Mouse (Mus musculus) c-Kit-negative CD71-positive TER-119-positive erythroid progenitor cells, embryonic 14.5 days (primary cell): ENCODE results near the gene Gm49711.

Experiments used
- DNase-seq: peaks from one replicate; pipeline ENCODE4 v3.0.0-alpha.2; 2013; ENCODE audit warnings: low read depth, low spot score

Gm49711 gene

DNA sequence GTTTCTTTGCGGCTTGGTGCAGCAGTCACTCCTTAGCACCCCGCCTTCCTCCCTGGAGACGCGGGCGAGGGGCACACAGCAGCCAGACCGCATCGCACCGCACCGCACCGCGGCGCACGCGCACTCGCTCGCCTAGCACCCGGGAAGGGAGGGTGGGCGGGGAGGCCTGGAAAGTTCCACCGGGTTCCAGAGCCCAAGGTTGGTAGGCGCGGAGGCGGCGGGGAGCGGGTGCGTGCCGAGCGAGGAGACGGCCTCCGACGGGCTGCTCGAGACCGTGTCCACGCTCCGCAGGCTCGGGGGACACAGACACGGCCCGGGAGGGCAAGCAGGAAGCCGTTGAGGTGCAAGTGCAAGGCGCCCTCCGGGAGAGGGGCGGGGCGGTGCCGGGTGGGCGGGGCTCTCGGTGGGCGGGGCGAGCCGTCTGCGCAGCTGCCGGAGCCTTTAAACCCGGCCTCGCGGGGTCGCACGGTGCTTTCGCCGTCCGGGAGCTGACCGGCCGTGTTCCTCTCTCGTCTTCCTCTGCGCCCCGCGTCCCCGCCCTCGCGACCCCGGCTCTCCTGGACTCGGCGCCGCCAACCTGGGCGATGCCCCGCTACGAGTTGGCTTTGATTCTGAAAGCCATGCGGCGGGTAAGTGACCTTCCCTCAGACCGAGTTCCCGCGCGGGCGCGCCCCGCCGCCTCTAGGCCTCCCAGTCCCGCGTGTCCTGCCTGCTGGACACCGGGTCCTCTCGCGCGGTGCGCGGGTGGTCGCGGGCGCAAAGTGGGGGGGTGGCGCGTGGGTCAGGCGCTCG lies at the start of gene Gm49711, which contains the start of the genes Mrps6 and Slc5a3:
Gene Gm49711, plus strand, starts transcription at position 465 of the 792 bp plus-strand sequence.
Gene Mrps6, plus strand, starts transcription at position 419 of the 792 bp plus-strand sequence.
Gene Slc5a3, plus strand, starts transcription at position 471 of the 792 bp plus-strand sequence.
- DNase-seq = peak; percentile 61

DNA sequence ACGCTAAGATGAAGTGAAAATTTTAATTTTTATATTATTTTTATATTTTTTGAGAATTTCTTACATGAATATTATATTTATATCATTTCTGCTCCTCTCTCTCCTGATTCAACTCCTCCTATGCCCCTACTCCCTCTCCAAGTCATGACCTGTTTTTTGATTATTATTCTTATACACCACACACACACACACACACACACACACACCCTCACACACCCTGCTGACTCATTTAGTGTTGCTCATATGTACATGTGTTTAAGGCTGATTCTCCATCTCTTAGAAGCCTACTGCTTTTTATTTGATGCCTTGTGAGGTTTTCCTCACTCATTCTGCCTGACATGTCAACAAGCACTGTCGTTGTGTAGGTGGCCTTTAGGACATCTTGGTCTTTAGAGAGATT lies 48.5 kb upstream of the Gm49711 start:
- no peak for DNase-seq

DNA sequence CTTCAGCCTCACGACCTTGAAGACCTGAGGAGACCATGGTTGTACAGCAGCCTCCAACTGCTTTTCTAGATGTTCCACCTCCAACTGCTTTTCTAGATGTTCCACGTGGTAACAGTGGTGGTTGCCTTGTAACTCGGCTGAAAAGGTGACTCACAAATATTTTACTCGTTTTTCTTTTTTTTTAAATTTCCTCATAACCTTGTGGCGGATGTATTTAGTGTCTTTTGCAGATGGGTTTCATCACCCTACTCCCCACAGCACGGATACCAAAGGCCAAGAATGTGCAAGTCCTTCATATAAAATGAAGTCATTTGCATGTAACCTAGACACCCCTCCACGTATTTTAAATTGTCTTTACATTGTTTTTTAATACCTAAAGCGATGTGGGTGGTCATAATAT lies 41.3 kb upstream of the Gm49711 start:
- DNase-seq = no peak

DNA sequence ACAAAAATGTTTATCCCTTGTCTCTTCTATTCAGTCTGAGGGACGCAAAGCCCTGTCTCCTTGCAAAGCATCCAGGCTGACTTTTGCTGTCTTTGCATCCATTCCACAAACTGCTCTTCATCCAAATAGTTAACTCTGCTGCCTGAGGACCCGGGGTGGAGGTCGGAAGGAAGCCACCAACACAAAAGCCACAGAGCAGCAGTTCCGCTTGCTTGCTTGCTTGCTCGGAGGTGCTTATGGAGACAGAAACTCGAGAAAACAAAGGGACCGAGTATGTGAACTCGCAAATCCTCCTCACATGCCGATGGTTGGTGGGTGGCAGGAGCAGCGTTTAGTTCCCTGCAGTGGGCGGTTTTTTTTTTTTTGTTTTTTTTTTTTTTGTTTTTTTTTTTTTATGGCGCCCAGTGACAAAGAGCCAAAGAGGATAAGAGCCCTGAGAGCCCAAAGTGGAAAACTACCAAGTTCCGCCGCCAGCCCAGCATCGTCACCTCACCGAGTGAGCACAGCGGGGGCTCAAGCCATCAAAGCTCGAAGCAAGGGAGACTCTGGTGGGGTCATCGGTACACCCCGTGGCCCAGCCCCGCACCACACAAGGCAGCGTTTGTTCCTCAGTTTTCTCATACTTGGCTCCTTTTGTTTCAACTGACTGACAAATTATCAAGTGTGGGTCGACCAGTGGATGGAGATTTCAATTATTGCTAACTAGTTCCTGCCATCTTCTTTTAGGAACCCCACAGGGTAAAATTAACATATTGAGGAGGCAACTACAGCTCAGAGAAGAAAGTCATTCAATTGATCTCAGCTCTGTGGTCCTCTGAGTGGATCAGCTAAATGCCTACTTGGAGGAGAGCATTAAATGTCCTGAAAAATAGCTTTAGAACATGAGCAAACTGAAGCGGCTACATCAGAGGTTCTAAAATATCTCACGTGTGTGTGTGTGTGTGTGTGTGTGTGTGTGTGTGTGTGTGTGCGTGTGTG lies 38.7 kb upstream of the Gm49711 start:
- no peak for DNase-seq

DNA sequence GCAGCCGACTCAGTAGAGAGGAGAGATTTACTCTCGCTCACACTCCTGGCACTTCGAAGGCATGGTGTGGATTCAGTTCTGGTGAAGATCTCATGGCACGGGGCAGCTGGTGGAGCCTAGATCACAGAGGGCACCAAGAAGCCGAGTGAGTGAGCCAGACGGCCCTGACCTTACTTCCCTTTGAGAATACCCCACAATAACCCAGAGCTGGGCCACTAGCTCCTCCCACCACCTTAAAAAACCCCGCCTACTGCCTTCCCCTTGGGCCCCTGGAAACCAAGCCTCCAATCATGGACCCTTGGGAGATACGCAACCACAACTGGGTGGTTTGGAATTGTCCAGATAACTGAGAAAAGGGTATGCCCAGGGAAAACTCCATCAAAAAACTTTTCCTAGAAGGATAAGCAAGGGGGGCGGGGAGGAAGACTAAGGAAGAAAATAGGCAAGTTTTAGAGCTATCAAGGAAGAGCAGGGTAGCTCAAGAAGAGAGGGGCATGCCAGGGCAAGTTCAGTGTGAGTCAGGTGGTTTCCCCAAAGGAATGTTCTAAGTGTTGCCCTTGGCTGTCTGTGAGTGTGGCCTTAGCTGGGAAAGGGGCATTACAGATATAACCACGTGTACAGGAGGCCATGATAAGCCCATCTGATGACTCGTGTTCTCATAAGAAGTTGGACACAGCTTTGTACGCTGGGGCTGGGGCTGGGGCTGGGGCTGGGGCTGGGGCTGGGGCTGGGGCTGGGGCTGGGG lies 36.3 kb upstream of the Gm49711 start:
- no peak for DNase-seq

DNA sequence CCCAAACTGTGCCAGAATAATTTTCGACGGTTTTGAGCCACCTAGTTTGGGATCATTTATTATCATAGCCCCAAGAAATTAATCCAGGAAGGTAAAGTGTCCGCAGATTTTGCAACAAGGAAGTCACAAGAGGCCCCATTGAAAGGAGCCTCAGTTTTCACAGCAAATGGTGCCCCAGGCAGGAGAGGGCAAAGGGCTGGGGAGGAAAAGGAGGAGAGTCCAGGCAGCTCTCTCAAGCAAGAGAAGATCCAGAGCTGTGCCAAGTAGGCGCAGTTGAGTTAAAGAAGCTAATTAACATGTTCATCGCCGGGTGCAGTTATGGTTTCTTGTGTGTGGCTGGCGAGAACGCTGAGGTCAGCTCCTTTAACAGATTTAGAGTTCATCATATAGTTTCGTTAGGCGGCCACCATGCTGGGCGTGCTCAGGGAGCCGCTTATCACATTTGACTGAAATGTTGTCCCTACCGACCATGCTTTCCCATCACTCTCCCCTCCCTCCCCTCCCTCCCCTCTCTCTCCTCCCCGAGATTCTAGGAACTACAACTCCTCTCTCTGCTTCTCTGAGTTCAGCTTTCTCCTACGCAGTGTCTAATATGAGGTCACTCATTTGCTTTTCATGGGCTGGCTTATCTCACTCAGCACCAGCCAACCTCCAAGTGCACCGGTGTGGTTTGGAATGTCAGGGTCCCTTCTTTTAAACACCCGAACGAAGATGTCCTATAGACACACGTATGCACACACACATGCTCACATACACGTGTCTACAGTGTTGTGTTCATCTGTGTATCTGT lies 35.4 kb upstream of the Gm49711 start:
- no peak for DNase-seq

DNA sequence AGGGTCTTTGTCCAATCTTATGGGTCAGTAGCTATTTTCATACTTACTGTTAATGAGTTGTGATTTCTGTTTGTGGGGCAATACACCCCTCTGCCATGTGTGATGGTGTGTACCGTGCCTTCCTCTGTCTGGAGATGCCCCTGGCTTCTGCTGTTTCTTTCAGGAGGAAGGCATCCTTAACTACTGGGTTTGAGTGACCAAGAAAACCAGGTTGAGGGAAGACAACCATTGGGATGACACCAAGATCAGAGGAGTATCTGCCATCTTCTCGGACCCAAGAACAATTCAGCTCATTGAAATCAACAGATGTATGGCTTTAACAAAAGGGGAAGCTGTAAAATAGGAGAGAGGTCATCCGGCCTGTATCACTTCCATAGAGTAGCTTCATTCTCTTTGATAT lies 24.8 kb upstream of the Gm49711 start:
- no peak for DNase-seq

DNA sequence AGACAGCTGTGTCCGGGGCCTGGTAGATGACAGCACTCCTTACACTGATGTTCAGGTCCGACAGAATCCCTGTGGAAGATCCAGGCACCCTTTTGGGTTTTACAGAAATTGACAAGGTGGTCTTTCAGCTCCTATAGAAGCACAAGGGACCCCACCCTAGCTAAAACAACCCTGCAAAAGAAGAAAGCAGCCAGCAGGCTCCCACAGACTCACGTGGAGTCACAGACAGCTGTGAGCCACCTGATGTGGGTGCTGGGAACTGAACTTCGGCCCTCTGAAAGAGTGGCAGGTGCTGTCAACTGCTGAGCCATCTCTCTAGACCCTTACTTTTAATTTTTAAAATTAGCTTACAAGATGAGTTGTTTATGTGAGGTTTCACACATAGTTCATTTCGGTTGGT lies 23.4 kb upstream of the Gm49711 start:
- no peak for DNase-seq

DNA sequence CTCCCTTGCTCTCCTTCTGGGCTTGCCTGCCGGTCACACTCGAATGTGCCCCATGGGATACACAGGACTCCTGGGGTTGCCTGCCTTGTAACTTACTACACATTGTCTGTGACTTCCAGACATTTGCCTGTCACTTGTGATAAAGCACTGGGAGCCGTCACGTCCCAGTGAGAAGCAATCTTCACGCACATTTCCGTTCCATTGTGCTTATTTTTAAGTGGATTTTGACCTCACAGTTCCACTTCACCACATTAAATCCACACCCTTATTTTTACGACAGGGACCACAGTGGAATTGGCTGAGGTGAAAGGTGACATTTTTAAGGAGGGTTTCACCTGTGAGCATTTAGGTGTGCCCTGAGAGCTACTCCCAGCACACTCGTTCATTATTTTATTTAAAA lies 21.4 kb upstream of the Gm49711 start:
- DNase-seq = no peak

DNA sequence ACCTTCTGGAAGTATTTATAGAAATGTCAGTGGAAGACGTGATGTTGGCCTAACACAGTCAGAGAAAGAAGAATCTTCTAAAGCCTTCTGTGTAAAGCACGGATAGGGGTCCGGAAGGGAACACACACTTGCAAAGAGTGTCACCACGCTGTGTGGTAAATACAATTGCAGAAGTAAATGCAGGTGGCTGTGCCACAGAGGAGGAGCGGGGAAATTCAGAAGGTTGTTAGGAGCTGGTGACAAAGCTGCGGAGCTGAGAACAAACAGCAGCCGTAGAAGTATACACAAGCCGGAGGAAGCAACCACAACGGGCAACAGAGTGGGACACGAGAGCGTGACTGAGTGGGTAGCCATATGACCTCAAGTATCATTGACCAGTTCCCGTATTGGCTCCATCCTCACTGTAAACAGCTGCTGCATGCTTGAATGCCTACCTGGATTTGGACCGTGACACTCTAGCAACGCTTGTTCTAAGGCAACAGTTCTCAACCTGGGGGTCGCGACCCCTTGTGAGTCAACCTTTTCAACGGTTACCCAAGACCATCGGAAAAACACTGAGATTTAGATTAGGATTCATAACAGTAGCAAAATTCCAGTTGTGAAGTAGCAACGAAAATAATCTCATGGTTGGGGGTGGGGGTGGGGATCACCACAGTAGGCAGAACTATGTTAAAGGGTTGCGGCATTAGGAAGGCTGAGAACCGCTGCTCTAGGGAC lies 20.1 kb upstream of the Gm49711 start:
- DNase-seq = no peak

DNA sequence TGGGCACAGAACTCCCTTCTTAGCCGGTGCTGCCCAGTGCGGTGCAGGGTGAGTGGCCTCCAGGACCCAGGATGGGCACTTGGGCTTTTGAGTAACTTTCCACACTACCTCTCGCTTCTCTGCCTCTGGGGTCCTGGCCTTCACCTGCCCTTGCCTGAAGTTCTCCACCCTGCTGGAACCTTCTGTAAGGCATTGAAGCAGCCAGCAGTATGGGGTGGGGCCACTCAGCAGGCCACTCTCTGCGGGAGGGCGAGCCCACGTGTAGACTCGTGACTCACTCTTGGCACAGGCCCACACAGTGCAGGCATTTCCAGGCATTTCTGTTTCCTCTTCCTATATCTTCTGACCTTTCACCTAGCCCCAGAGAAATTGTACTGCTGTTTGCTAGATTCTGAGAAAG lies 18.7 kb upstream of the Gm49711 start:
- no peak for DNase-seq

DNA sequence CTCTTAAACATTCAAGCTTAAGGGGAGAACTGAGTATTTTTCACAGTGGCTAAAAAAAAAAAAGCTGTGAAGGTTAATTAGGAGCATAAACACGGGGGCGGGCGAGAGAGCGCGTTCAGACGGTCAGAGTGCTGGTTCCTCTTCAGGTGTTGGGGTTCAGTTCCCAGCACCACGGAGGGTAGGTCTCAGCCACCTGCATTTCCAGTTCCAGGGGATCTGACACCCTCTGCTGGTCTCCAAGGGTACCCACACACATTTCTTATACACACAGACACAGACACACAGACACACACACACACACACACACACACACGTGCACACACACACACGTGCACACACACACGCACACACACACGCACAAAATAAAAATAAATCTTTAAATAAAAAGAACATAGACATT lies 18.1 kb upstream of the Gm49711 start:
- no peak for DNase-seq

DNA sequence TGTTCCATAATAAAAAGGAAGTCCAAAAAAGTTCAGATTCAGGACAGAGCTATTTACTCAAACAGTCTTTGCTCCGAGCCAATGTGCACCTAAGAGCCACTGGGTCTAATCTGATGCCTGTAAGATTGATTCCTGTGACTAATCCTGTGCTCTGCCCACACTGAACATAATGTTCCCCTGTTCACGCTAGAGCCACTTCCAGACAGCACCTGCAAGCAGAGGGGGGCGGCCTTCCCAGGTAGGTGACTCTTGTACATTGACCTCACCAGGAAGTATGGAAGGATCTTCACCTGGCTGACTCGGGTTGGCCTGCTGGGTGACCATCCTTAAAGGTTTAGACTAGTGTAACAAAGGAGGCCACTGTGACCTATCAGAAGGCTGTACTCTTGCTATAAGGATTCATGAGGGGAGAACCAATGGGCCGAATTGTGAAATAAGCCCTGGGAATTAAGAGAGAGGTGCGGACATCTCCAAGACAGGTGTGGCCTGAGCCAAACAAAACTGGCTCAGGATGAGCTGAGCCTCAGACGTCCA lies 6.3 kb upstream of the Gm49711 start:
- no peak for DNase-seq

DNA sequence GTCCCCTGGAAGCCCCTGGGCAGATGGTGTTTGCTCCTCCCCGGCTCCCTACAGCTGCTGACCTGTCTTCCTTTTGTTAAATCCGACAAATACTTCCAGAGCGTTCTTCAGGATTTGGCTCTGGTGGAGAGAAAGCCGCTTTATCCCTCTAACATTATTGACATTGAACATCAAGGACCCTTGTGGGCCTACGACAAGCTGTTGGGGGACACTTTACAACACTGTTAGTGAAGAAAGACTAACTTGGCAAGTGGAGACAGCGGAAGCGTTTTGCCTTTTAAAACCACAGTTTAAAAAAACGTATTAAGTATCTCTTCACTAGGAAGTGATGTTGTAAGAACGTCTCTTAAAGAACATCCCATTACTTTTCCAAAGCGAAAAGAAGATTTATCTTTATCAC lies 5.5 kb upstream of the Gm49711 start:
- DNase-seq = no peak

DNA sequence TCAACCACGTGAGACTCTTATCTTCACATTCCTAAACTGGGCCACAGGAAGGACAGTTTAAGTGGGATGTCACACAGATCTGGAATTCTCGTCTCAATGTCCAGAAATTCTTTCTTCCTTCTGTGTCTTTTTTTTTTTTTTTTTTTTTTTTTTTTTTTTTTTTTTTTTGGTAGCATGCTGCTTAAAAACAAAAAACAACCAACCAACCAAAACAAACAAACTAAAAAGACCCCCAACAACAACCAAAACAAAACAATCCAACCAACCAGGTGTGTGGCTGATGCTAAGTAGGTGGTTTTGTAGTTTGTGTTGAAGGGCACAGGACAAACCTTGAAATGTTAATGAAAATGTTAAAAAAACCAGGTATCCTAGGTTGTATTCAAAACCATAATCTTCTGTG lies 1.4 kb upstream of the Gm49711 start:
- DNase-seq = no peak

DNA sequence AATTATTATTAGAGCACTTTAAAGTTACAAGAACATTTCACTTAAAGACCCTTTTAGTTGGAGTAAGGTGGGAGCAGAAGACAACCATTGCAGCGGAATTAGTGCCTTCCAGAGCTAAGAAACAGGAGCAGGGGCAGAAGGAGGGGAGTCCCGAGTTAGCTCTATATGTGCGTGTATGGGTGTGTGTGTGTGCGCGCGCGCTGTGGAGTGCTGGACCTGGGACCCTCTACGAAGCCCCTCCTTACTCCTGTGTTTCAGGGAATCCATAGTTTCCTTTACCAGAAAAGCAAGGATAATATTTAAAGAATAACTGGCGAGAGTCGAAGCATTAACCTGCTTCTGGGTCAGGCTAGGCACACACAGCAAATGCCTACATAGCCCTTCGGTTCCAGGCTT lies 662 bp upstream of the Gm49711 start:
- no peak for DNase-seq

DNA sequence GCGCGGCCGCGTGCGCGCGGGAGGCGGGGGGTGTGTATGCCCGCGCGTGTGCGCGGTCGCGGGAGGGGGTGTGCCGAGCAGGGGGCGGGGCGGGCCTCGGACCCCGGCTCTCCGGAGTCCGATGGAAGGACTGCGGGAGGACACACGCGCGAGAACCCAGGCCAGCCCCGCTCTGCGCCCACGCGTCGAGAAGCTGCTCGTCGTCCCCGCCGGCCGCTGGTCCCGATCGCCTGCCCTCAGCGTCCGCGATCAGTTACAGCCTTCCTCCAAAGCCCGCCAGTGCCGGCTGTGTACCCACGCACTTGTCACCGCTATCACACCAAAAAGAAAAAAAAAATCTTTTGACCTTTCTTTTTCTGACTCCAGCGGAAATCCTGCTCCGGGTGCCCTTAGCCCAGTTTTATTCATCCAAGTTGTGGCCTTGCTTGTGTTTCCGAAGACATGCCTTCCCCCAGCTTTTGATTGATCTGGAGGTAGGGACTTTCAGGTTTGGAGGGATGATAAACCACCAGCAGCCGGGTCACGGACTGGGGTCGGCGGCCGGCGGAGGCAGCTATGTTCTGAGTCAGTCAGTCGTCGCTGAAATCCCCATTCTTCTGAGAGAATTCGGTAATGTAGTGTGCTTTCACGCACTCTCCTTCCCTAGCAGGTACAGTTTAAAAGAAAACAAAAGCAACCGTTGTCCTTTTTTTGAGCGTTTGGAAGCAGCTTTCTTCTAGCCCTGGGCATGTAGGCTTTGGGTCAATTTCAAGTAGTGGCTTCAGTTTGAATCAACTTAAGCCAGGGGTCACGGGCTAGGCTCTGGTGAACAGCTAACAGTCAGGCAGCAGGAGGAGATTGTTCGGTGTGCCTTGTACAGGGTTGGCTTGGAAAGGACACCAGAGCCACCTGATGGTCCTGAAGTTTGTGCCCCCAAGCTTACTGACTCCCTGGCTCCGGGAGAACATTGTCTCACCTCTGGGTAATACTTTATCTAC lies 816 bp downstream of the Gm49711 start:
- no peak for DNase-seq

DNA sequence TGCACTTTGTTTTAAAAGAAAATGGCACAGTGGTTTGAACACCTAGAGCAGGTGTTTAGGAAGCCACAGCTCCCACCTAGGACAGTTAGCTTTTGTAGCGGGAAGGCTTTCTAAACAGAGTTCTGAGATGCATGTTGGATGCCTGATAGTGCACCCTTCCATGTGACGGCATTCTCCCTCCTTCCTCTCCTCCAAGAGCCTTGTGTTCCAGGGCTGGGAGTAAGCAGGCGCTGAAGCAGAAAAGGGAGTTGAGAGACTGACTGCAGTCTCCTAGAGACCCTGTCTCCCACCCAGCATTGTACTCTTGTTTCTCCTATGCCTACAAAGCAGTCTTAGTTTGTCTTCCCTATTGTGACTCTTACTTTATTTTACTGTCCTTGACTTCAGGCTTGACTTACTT lies 2.1 kb downstream of the Gm49711 start:
- DNase-seq = no peak

DNA sequence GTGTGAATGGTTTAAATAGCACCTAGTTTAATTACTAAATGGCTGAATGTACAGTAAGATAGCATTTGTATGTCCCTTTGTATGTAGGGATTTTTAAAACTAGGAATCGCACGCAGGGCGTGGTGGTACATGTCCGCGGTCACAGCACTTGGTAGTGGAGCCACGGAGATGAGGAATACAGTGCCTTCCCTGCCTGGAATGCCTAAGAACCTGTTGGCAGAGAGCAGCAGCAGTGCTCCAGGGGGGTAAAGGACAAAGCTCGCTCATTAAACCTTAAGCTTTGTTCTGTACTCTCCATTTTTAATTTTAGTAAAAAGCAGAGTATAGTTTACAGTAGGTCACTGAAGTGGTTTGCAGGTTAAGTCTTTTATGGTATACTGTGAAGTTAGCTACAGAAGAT lies 3.5 kb downstream of the Gm49711 start:
- no peak for DNase-seq
